Comparison of ENCODE assay signal across 8 mouse cellular contexts in genomic region chr1:87853601-87854361, GRCm38 (mm10). TPM values are rescaled to one million over a fixed set of nuclear protein-coding genes. Genes with fewer than 3 reads are reported as not detected.
DNase-seq lines count a peak whose midpoint lies in the region; ATAC-seq and TF ChIP-seq lines count a peak whose summit lies in the region.

No protein-coding gene starts in this region.

- peaks cover 48% of the 10 kb centered on the region for H3K79me2 ChIP-seq in MEL (ENCODE audit: control insufficient read depth, insufficient read depth, low read length, poor library complexity)

- no peak for TF ChIP-seq CTCF in MEL (IDR thresholded peaks at IDR 0.05 in 2 of 3, conservative IDR thresholded peaks at IDR 0.05 in 1 of 3; ENCODE audit: control insufficient read depth in 1 of 3, insufficient read depth in 1 of 3, low read depth in 2 of 3, low read length in 3 of 3, poor library complexity in 1 of 3, severe bottlenecking in 1 of 3)

- no peaks in the 10 kb centered on the region for H3K9me3 ChIP-seq in MEL (replicated peaks; ENCODE audit: insufficient read depth, low read length)
- no peaks in the 10 kb centered on the region for H3K9me3 ChIP-seq in heart, embryonic 15.5 days (replicated peaks)
- no peaks in the 10 kb centered on the region for H3K9me3 ChIP-seq in midbrain, embryonic 10.5 days (replicated peaks)
- no peaks in the 10 kb centered on the region for H3K9me3 ChIP-seq in stomach, embryonic 14.5 days (ENCODE audit: control insufficient read depth, low read depth, low read length)

- ATAC-seq in heart, embryonic 15.5 days (replicated peaks; ENCODE audit: insufficient number of reproducible peaks, insufficient read depth, low FRiP score, low read depth) = peak; percentile 40
- ATAC-seq in stomach, embryonic 14.5 days (ENCODE audit: insufficient number of reproducible peaks, insufficient read depth, low FRiP score, low read depth) = 0 out of 2 replicates have a peak, but pooled peaks have one; percentile 4

- H3K4me2 ChIP-seq in heart, embryonic 15.5 days = peak overlapping the region; percentile 73
- H3K4me2 ChIP-seq in stomach, embryonic 14.5 days (replicated peaks; ENCODE audit: low read depth, low read length) = peak overlapping the region; percentile 85

- H3K27me3 ChIP-seq in MEL (ENCODE audit: control insufficient read depth in 1 of 2, insufficient read depth in 2 of 2, low read length in 2 of 2) = no peaks in the 10 kb centered on the region
- H3K27me3 ChIP-seq in heart, embryonic 15.5 days = no peaks in the 10 kb centered on the region
- H3K27me3 ChIP-seq in midbrain, embryonic 10.5 days (ENCODE audit: low read depth, poor library complexity, severe bottlenecking) = peaks cover 10% of the 10 kb centered on the region; the same call in 1 of the 2 replicates
- H3K27me3 ChIP-seq in stomach, embryonic 14.5 days (ENCODE audit: control insufficient read depth, insufficient read depth, low read length) = no peaks in the 10 kb centered on the region

- 1% methylated on average over 47 of the region's 48 CpGs for WGBS in heart, embryonic 15.5 days
- WGBS in midbrain, embryonic 10.5 days = 4% methylated on average over 48 of the region's 48 CpGs
- under 1% methylated on average over 44 of the region's 48 CpGs for WGBS in stomach, embryonic 14.5 days

- peaks cover 0 to 27% of the 10 kb centered on the region in 2 experiments; a peak in 2 of 4 replicates for H3K36me3 ChIP-seq in MEL (ENCODE audit: control insufficient read depth in 1 of 2, insufficient read depth in 2 of 2, low read length in 2 of 2)
- no peaks in the 10 kb centered on the region for H3K36me3 ChIP-seq in heart, embryonic 15.5 days
- no peaks in the 10 kb centered on the region for H3K36me3 ChIP-seq in midbrain, embryonic 10.5 days
- no peaks in the 10 kb centered on the region for H3K36me3 ChIP-seq in stomach, embryonic 14.5 days (ENCODE audit: control insufficient read depth, insufficient read depth, low read length)

- peak overlapping the region; percentile 81 to 100 for H3K4me3 ChIP-seq in MEL (ENCODE audit: control insufficient read depth in 1 of 2, insufficient read depth in 1 of 2, low read depth in 2 of 2, low read length in 2 of 2)
- peak overlapping the region; percentile 91 for H3K4me3 ChIP-seq in heart, embryonic 15.5 days
- H3K4me3 ChIP-seq in midbrain, embryonic 10.5 days = peak overlapping the region; percentile 98
- peak overlapping the region; percentile 92 for H3K4me3 ChIP-seq in stomach, embryonic 14.5 days (ENCODE audit: low read depth, low read length)

- no peak for TF ChIP-seq EP300 in MEL (IDR thresholded peaks at IDR 0.05; ENCODE audit: low read depth in 1 of 2, low read length in 2 of 2)

- peak overlapping the region; percentile 65 for H3K27ac ChIP-seq in MEL (ENCODE audit: control insufficient read depth, low read depth, low read length)
- H3K27ac ChIP-seq in heart, embryonic 15.5 days = peak overlapping the region; percentile 79
- H3K27ac ChIP-seq in midbrain, embryonic 10.5 days (replicated peaks) = peak overlapping the region; percentile 94
- peak overlapping the region; percentile 66; the same call in 1 of the 2 replicates for H3K27ac ChIP-seq in stomach, embryonic 14.5 days (ENCODE audit: low read length)

- DNase-seq in adrenal gland, postnatal 10 days = peak; percentile 49
- no peak for DNase-seq in adrenal gland, adult 8-10 months
- peak; percentile 55 for DNase-seq in MEL (ENCODE audit: low read depth, low spot score)
- DNase-seq in embryo, embryonic 10 days (ENCODE audit: low spot score) = peak; percentile 46
- peak; percentile 45 for DNase-seq in kidney, postnatal 14 days
- DNase-seq in midbrain, embryonic 10.5 days (ENCODE audit: low spot score) = peak; percentile 50

- H3K4me1 ChIP-seq in MEL (ENCODE audit: control insufficient read depth in 1 of 2, insufficient read depth in 2 of 2, low read length in 2 of 2) = peaks cover 22 to 27% of the 10 kb centered on the region in 2 experiments
- H3K4me1 ChIP-seq in heart, embryonic 15.5 days (replicated peaks) = peaks cover 41% of the 10 kb centered on the region
- H3K4me1 ChIP-seq in midbrain, embryonic 10.5 days = peaks cover 29% of the 10 kb centered on the region
- H3K4me1 ChIP-seq in stomach, embryonic 14.5 days (ENCODE audit: control insufficient read depth, insufficient read depth, low read length) = peaks cover 19% of the 10 kb centered on the region

- no peak for TF ChIP-seq POLR2A in MEL (IDR thresholded peaks at IDR 0.05; ENCODE audit: control insufficient read depth in 1 of 2, insufficient read depth in 1 of 2, low read depth in 1 of 2, low read length in 2 of 2, poor library complexity in 1 of 2)

- H3K9ac ChIP-seq in MEL (ENCODE audit: control insufficient read depth, low read depth, low read length, poor library complexity, severe bottlenecking) = peak overlapping the region; percentile 98
- H3K9ac ChIP-seq in heart, embryonic 15.5 days = peak overlapping the region; percentile 95
- peak overlapping the region; percentile 93 for H3K9ac ChIP-seq in stomach, embryonic 14.5 days (replicated peaks; ENCODE audit: low read depth, low read length)

- TF ChIP-seq RAD21 in MEL (IDR thresholded peaks at IDR 0.05; ENCODE audit: low read depth, low read length) = no peak

TF ChIP-seq in MEL, 35 proteins besides CTCF, POLR2A, EP300 and RAD21:
- no peak for TF ChIP-seq ZC3H11A (IDR thresholded peaks at IDR 0.05; ENCODE audit: low read depth, low read length)
- peak; percentile 47 for TF ChIP-seq SIN3A (IDR thresholded peaks at IDR 0.05; ENCODE audit: low read length)

RNA-seq across cellular contexts. Expression of gene Dgkd, which starts 0.7 kb away (rescaled TPM):
- 100 to 1,000 TPM; 107 to 118 TPM for total RNA-seq in adrenal gland, postnatal 10 days (2021)
- 10 to 100 TPM; 38.9 to 56.4 (median 54.5) TPM for total RNA-seq in adrenal gland, adult 8-10 months (2022)
- total RNA-seq in MEL (2012; rRNA removed) = 29.5 and 31.8 TPM in 2 replicates
- 100 to 1,000 TPM in 1 of 2 experiments, 10 to 100 TPM in 1; 39.5 to 135 TPM for polyA plus RNA-seq in MEL (2012; ENCODE audit: insufficient read depth in 1 of 2, insufficient read length in 2 of 2, low read depth in 1 of 2, low replicate concordance in 2 of 2, missing spikeins in 1 of 2)
- 19.7 and 24.7 TPM in 2 replicates for polyA plus RNA-seq in heart, embryonic 15.5 days (2015; fragmentation: Nextera tagmentation; extraction: Ambion mirVana)
- 37.8 and 41.6 TPM in 2 replicates for polyA plus RNA-seq in midbrain, embryonic 10.5 days (2016; fragmentation: Nextera tagmentation; extraction: Ambion mirVana)
- 31.0 and 35.1 TPM in 2 replicates for polyA plus RNA-seq in stomach, embryonic 14.5 days (2014; fragmentation: Nextera tagmentation; extraction: Ambion mirVana)

RNA-seq across cellular contexts. Expression of gene Sag, which starts 50.3 kb away (rescaled TPM):
- total RNA-seq in adrenal gland, postnatal 10 days (2021) = 1 to 10 TPM; 1.5 to 2.0 TPM
- total RNA-seq in adrenal gland, adult 8-10 months (2022) = 1 to 10 TPM; 2.6 to 4.7 (median 2.9) TPM
- total RNA-seq in MEL (2012; rRNA removed) = 2.5 and 4.3 TPM in 2 replicates
- polyA plus RNA-seq in MEL (2012; ENCODE audit: insufficient read depth in 1 of 2, insufficient read length in 2 of 2, low read depth in 1 of 2, low replicate concordance in 2 of 2, missing spikeins in 1 of 2) = 1 to 10 TPM in 1 of 2 experiments, not detected in 1; 4.1 TPM
- 0.79 and 0.86 TPM in 2 replicates for polyA plus RNA-seq in heart, embryonic 15.5 days (2015; fragmentation: Nextera tagmentation; extraction: Ambion mirVana)
- 2.2 and 2.7 TPM in 2 replicates for polyA plus RNA-seq in midbrain, embryonic 10.5 days (2016; fragmentation: Nextera tagmentation; extraction: Ambion mirVana)
- polyA plus RNA-seq in stomach, embryonic 14.5 days (2014; fragmentation: Nextera tagmentation; extraction: Ambion mirVana) = 2.6 and 2.7 TPM in 2 replicates
